Mouse (Mus musculus): Measurements from ENCODE around the gene Khk.

DNA sequence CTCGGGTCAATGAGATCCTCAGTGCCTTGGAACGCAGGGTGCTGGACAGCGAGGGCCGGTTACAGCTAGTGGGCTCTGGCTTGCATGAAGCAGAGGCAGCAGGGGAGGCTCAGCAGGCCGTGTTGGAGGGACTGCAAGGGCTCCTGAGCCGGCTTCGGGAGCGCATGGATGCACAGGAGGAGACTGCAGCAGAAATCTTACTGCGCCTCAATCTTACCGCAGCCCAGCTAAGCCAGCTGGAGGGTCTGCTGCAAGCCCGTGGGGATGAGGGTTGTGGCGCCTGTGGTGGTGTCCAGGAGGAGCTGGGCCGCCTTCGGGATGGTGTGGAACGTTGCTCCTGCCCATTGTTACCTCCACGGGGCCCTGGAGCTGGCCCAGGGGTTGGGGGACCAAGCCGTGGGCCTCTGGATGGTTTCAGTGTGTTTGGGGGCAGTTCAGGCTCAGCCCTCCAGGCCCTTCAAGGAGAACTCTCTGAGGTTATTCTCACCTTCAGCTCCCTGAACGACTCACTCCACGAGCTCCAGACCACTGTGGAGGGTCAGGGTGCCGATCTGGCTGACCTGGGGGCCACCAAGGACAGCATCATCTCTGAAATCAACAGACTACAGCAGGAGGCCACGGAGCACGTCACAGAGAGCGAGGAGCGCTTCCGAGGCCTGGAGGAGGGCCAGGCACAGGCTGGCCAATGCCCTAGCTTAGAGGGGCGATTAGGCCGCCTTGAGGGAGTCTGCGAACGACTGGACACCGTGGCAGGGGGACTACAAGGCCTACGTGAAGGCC is 3.1 kb upstream of the Khk start:
- TF ChIP-seq CTCF (conservative IDR thresholded peaks at IDR 0.05; ENCODE audit: insufficient read depth, insufficient read length, low read depth, low read length), result no peak
- no peak for TF ChIP-seq POLR2A (IDR thresholded peaks at IDR 0.05; ENCODE audit: low read depth, low read length)
